36 mouse cellular contexts compared by ENCODE assay signal in the genomic region with DNA sequence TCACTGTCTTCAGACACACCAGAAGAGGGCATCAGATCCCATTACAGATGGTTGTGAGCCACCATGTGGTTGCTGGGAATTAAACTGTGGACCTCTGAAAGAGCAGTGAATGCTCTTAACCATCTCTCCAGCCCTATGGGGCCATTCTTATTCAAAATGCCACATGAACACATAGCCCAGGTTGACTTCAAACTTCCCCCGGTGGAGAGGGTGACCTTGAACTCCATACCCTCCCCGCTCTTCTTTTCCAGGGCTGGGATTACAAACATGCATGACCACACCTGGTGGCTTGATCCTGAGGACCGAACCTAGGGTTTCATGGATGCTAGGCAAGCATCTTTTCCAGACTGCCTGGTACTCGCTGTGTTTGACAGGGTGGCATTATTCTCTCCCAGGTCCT.
"Had no signal": no experiment of that assay in that cellular context is flagged by ENCODE, and none has a peak within 500 bp of the region (broad histone marks: within the 10 kb centered on the region; RNA-seq: fewer than 3 reads in every experiment).

No protein-coding gene starts in this region.

- H3K9me3 ChIP-seq: heart, embryonic 10.5 days; heart, embryonic 12.5 days; heart, embryonic 13.5 days; heart, embryonic 15.5 days; hindbrain, embryonic 10.5 days; hindbrain, embryonic 12.5 days; hindbrain, embryonic 13.5 days; hindbrain, embryonic 15.5 days; intestine, embryonic 15.5 days; kidney, embryonic 15.5 days had no signal

- H3K9ac ChIP-seq: heart, embryonic 12.5 days; heart, embryonic 13.5 days; heart, embryonic 15.5 days; hindbrain, embryonic 12.5 days; hindbrain, embryonic 13.5 days; hindbrain, embryonic 14.5 days; hindbrain, embryonic 15.5 days; intestine, embryonic 15.5 days; kidney, embryonic 15.5 days had no signal

- ATAC-seq: hindbrain, embryonic 16.5 days; hindbrain, postnatal 0 days; inflammation-experienced regulatory T-cells, adult 6 months; intestine, embryonic 15.5 days; intestine, embryonic 16.5 days; intestine, postnatal 0 days had no signal

- H3K27me3 ChIP-seq: heart, embryonic 12.5 days; heart, embryonic 13.5 days; heart, embryonic 15.5 days; hindbrain, embryonic 12.5 days; hindbrain, embryonic 13.5 days; hindbrain, embryonic 15.5 days; intestine, embryonic 15.5 days; kidney, embryonic 15.5 days had no signal

- H3K4me1 ChIP-seq: heart, embryonic 12.5 days; heart, embryonic 13.5 days; heart, embryonic 15.5 days; hindbrain, embryonic 12.5 days; hindbrain, embryonic 13.5 days; hindbrain, embryonic 15.5 days; intestine, embryonic 15.5 days; kidney, embryonic 15.5 days had no signal

- H3K36me3 ChIP-seq: heart, embryonic 10.5 days; heart, embryonic 12.5 days; heart, embryonic 13.5 days; heart, embryonic 15.5 days; hindbrain, embryonic 10.5 days; hindbrain, embryonic 12.5 days; hindbrain, embryonic 13.5 days; hindbrain, embryonic 15.5 days; intestine, embryonic 15.5 days; kidney, embryonic 15.5 days had no signal

- DNase-seq: heart, postnatal 10 days; heart, postnatal 14 days; heart, postnatal 36 days; heart, postnatal 4 days; kidney, adult 11 months; kidney, adult 18-20 months; kidney, adult 2 months; kidney, adult 8-10 months; kidney, adult 9 months; kidney, postnatal 10 days; kidney, postnatal 14 days; kidney, postnatal 25 days; kidney, postnatal 36 days; kidney, postnatal 4 days; layer of hippocampus, adult 9-11 months; layer of hippocampus, postnatal 36 days had no signal

- H3K27ac ChIP-seq: heart, embryonic 10.5 days; heart, embryonic 13.5 days; heart, embryonic 15.5 days; hindbrain, embryonic 10.5 days; hindbrain, embryonic 12.5 days; hindbrain, embryonic 13.5 days; hindbrain, embryonic 14.5 days; hindbrain, embryonic 15.5 days; hindbrain, postnatal 0 days; intestine, embryonic 15.5 days; kidney, embryonic 15.5 days; kidney, postnatal 0 days; layer of hippocampus, adult 2 months; left cerebral cortex, adult 2 months had no signal

- H3K4me3 ChIP-seq: heart, embryonic 10.5 days; heart, embryonic 12.5 days; heart, embryonic 13.5 days; heart, embryonic 15.5 days; hindbrain, embryonic 10.5 days; hindbrain, embryonic 12.5 days; hindbrain, embryonic 13.5 days; hindbrain, embryonic 15.5 days; intestine, embryonic 15.5 days; kidney, embryonic 15.5 days; layer of hippocampus, adult 2 months; left cerebral cortex, adult 2 months had no signal

- H3K4me2 ChIP-seq: heart, embryonic 11.5 days; heart, embryonic 12.5 days; heart, embryonic 13.5 days; heart, embryonic 15.5 days; hindbrain, embryonic 12.5 days; hindbrain, embryonic 13.5 days; hindbrain, embryonic 14.5 days; hindbrain, embryonic 15.5 days; intestine, embryonic 15.5 days; kidney, embryonic 15.5 days had no signal
